Mouse (Mus musculus) forebrain, embryonic 11.5 days (tissue): Measurements from ENCODE around the gene Stau1. TPM values are rescaled to one million over a fixed set of nuclear protein-coding genes. Genes with fewer than 3 reads are reported as not detected.

Source experiments
- ATAC-seq: fragments of 200-750 bp; cut with Nextera tagmentation; replicated peaks from 2 replicates; pipeline ENCODE4 v1.8.0; 2017; ENCODE audit warnings: moderate TSS enrichment; ENCODE audit not compliant: low FRiP score
- DNase-seq: peaks from one replicate; pipeline ENCODE4 v3.0.0-alpha.2; 2017; ENCODE audit warnings: low spot score
- H3K27ac ChIP-seq: fragments of 300-500 bp; sonication (generic); 2 replicates; pipeline ENCODE4 v1.5.1; 2014; ENCODE audit warnings: low read depth, low read length
- H3K27me3 ChIP-seq: fragments of 300-500 bp; sonication (generic); 2 replicates; pipeline ENCODE4 v1.6.1; 2014; ENCODE audit warnings: mild to moderate bottlenecking, low read length, mixed read lengths; ENCODE audit not compliant: control insufficient read depth, insufficient read depth
- H3K36me3 ChIP-seq: fragments of 300-500 bp; sonication (generic); 2 replicates; pipeline ENCODE4 v1.6.1; 2014; ENCODE audit warnings: mild to moderate bottlenecking, low read length, moderate library complexity, mixed read lengths; ENCODE audit not compliant: control insufficient read depth, insufficient read depth
- H3K4me1 ChIP-seq: fragments of 300-500 bp; sonication (generic); replicated peaks from 2 replicates; pipeline ENCODE4 v1.6.1; 2014; ENCODE audit warnings: low read length, mixed read lengths; ENCODE audit not compliant: control insufficient read depth, insufficient read depth
- H3K4me2 ChIP-seq: fragments of 300-500 bp; sonication (generic); 2 replicates; pipeline ENCODE4 v1.6.1; 2014; ENCODE audit warnings: low read depth, mild to moderate bottlenecking, low read length, moderate library complexity, mixed read lengths; ENCODE audit not compliant: severe bottlenecking
- H3K4me3 ChIP-seq: fragments of 300-500 bp; sonication (generic); 2 replicates; pipeline ENCODE4 v1.5.1; 2014; ENCODE audit warnings: low read depth, low read length
- H3K9ac ChIP-seq: fragments of 300-500 bp; sonication (generic); 2 replicates; pipeline ENCODE4 v1.6.1; 2014; ENCODE audit warnings: low read length
- H3K9me3 ChIP-seq: fragments of 300-500 bp; sonication (generic); 2 replicates; pipeline ENCODE4 v1.6.1; 2016; ENCODE audit warnings: low read length, mixed read lengths; ENCODE audit not compliant: control insufficient read depth
- WGBS: fragments of 180-500 bp; shearing (Covaris S2); extraction: QIAGEN DNeasy Blood & Tissue Kit; methylation state at CpG from one replicate; pipeline ENCODE4 v1.1.7; 2014; 5-methylcytosine and 5-hydroxymethylcytosine counted together
- polyA plus RNA-seq: library from polyadenylated mRNA; unstranded; fragments of >200 nt; fragmentation: Nextera tagmentation; extraction: Ambion mirVana; gene quantifications from 2 replicates; pipeline ENCODE4 v1.2.1, GENCODE M21; 2014

Gene Stau1
- polyA plus RNA-seq, 1 experiment from 2014 or later = 105 TPM

DNA sequence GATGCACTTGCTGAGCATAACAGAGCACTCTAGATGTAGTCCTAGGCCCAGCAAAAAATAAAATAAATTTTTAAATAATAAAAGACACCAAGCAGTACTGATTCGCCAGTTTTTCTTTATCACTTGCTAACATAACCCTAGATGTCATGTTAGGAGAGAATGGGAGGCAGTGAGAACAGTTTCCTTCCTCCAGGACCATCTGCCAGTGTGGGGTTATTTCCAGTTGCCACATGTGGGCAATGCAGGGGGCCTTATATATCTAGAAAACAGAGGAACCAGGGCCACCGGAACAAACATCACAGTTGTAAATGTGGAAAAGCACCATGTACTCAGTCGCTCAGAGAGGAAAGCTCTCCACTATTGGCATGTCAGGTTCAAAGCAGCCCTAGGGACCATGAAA is 18.6 kb downstream of the Stau1 start:
- Histone ChIP-seq H3K27me3 (no peaks in the 10 kb centered on the region), H3K4me1 (no peaks in the 10 kb centered on the region), H3K4me2 (no peak overlapping the region), H3K36me3 (no peaks in the 10 kb centered on the region), H3K27ac (no peak overlapping the region), H3K9me3 (no peaks in the 10 kb centered on the region), H3K4me3 (no peak overlapping the region), H3K9ac (no peak overlapping the region)
- 84% methylated on average over 3 of the region's 3 CpGs for WGBS
- DNase-seq (no peak), ATAC-seq (no peak)

- DNase-seq (no peak), ATAC-seq (no peak)
- no peaks in the 10 kb centered on the region for H3K4me1 ChIP-seq
- no peaks in the 10 kb centered on the region for H3K27me3 ChIP-seq
- no peak overlapping the region for H3K4me2 ChIP-seq
- 79% methylated on average over 3 of the region's 3 CpGs for WGBS
- no peaks in the 10 kb centered on the region for H3K9me3 ChIP-seq
- H3K36me3 ChIP-seq = no peaks in the 10 kb centered on the region
- no peak overlapping the region for H3K9ac ChIP-seq
- no peak overlapping the region for H3K4me3 ChIP-seq
- H3K27ac ChIP-seq = no peak overlapping the region
Observed at GRCm38 (mm10) chr2:166976356-166976755, 19.7 kb downstream of the Stau1 start.

GRCm38 (mm10) chr2:166974177-166974872 is 21.8 kb downstream of the Stau1 start:
- no peak overlapping the region for H3K27ac ChIP-seq

DNA sequence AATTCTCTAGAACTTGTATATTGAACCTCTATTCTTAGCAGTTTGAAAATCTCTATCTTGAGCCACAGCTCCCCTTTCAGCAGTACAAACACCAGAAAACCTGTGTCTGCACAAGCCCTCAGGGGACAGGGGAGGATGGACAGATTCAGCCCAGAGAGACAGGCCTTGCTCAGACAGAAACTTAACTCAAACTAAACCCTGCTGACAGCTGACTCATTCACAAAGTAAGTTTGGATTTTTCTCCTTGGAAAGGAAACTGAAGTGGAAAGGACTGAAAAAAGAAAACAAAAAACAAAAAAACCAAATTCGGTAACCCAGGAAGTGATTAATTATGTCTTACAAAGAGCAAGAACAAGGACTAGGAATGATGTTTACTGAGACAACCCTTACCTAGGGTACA is 22.9 kb downstream of the Stau1 start:
- no peaks in the 10 kb centered on the region for H3K36me3 ChIP-seq
- no peaks in the 10 kb centered on the region for H3K9me3 ChIP-seq
- no peak overlapping the region for H3K27ac ChIP-seq
- no peak overlapping the region for H3K9ac ChIP-seq
- H3K4me2 ChIP-seq = no peak overlapping the region
- no peak for ATAC-seq
- no peak overlapping the region for H3K4me3 ChIP-seq
- WGBS = 91% methylated on average over 1 of the region's 1 CpGs
- no peaks in the 10 kb centered on the region for H3K4me1 ChIP-seq
- H3K27me3 ChIP-seq = no peaks in the 10 kb centered on the region
- DNase-seq = no peak

More at GRCm38 (mm10) chr2:166974177-166974872, 21.8 kb downstream of the Stau1 start:
- ATAC-seq (no peak), DNase-seq (no peak)
- Histone ChIP-seq H3K4me2 (no peak overlapping the region), H3K9me3 (no peaks in the 10 kb centered on the region), H3K4me1 (no peaks in the 10 kb centered on the region), H3K36me3 (no peaks in the 10 kb centered on the region), H3K9ac (no peak overlapping the region), H3K4me3 (no peak overlapping the region), H3K27me3 (no peaks in the 10 kb centered on the region)
- WGBS = 89% methylated on average over 6 of the region's 6 CpGs

- no peak overlapping the region for H3K9ac ChIP-seq
- no peaks in the 10 kb centered on the region for H3K27me3 ChIP-seq
- H3K4me2 ChIP-seq = no peak overlapping the region
- DNase-seq (no peak), ATAC-seq (no peak)
- H3K4me1 ChIP-seq = no peaks in the 10 kb centered on the region
- H3K36me3 ChIP-seq = no peaks in the 10 kb centered on the region; the same call in 1 of the 2 replicates
- H3K4me3 ChIP-seq = no peak overlapping the region
- 94% methylated on average over 2 of the region's 2 CpGs for WGBS
- no peak overlapping the region for H3K27ac ChIP-seq
- no peaks in the 10 kb centered on the region for H3K9me3 ChIP-seq
Observed at GRCm38 (mm10) chr2:166964773-166965172, 31.3 kb downstream of the Stau1 start.

GRCm38 (mm10) chr2:166963257-166963656 is 32.8 kb downstream of the Stau1 start:
- DNase-seq (no peak), ATAC-seq (no peak)
- H3K36me3 ChIP-seq = no peaks in the 10 kb centered on the region; the same call in 1 of the 2 replicates
- H3K9ac ChIP-seq = no peak overlapping the region
- H3K4me3 ChIP-seq = no peak overlapping the region
- H3K27ac ChIP-seq = no peak overlapping the region
- H3K4me1 ChIP-seq = no peaks in the 10 kb centered on the region
- H3K4me2 ChIP-seq = no peak overlapping the region
- H3K9me3 ChIP-seq = no peaks in the 10 kb centered on the region
- H3K27me3 ChIP-seq = no peaks in the 10 kb centered on the region
- 92% methylated on average over 8 of the region's 8 CpGs for WGBS

DNA sequence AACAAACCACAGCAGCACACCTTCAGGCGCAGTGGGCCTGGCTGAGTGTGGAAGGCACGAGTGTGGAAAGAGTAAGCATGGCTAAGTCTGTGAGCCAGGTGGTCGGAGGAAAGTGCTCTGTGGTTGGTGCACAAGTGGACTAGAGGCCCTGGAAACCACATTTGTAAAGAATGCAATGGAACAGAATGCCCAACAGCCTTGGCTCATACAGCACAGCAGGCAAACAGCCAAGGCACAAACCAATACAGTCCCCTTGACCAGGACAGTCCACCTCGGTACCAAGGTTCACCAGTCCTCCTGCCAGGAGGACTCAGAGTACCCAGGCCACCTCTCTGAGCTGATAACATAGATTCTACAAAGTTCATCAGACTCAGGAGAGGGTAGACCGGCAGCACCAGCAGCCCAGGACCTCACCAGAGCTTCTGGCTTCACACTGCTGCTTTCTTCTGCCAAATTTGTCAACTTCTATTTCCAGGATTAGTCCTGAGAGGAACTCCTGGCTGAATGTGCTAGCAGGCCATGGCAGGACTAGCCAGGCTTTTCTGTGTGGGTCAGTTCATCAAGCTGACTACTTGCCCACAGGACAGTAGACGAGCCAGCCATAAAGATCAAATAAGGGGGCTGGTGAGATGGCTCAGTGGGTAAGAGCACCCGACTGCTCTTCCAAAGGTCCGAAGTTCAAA is 35.3 kb downstream of the Stau1 start:
- H3K27ac ChIP-seq = no peak overlapping the region
- H3K9me3 ChIP-seq = no peaks in the 10 kb centered on the region
- DNase-seq = no peak
- no peaks in the 10 kb centered on the region for H3K27me3 ChIP-seq
- no peak overlapping the region for H3K4me3 ChIP-seq
- ATAC-seq = no peak
- H3K4me1 ChIP-seq = no peaks in the 10 kb centered on the region
- no peaks in the 10 kb centered on the region; the same call in 1 of the 2 replicates for H3K36me3 ChIP-seq
- H3K9ac ChIP-seq = no peak overlapping the region
- WGBS = 84% methylated on average over 8 of the region's 8 CpGs
- H3K4me2 ChIP-seq = no peak overlapping the region

DNA sequence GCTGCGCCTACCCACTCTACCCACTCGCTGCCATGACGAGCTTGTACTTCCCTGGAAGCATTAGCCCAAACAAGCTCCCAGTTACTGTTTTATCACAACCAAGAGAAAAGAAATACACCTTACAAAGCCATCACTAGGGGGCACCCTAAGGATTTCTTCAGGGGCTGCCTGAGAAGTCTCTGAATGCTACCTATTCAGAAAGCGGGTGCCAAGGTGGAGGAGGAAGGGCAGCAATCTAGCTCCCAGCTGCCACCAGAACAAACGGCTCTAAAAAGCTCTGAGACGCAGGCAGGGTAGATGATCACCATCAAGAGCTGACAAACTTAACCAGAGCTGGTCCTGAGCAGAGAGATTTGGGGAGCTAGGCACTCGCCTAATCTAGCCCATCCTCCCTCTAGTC is 39.3 kb downstream of the Stau1 start:
- no peak overlapping the region for H3K9ac ChIP-seq
- H3K9me3 ChIP-seq = no peaks in the 10 kb centered on the region
- WGBS = 68% methylated on average over 7 of the region's 7 CpGs
- H3K4me1 ChIP-seq = no peaks in the 10 kb centered on the region
- H3K27me3 ChIP-seq = no peaks in the 10 kb centered on the region
- DNase-seq = no peak
- peaks cover 9% of the 10 kb centered on the region for H3K36me3 ChIP-seq
- no peak overlapping the region for H3K4me3 ChIP-seq
- H3K27ac ChIP-seq = no peak overlapping the region
- H3K4me2 ChIP-seq = no peak overlapping the region
- no peak for ATAC-seq

DNA sequence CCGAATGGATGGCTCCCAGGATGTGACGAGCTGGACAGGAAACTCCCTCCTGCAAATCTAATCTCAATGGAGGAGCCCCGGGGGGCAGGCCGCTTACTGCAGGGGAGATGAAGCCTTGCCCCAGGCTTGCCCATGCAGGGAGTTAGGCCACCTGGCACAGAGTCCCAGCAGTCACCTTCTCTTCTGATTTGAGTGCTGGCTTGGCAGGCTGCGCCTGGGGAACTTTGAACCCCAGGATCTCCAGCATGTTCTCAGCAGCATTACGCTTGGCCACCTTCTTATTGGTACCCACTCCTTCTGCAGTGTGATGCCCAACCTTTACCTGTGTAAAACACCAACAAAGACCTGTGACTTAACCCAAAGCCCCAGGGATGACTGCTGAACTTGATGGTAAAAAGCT is 43.9 kb downstream of the Stau1 start:
- Histone ChIP-seq H3K4me1 (no peaks in the 10 kb centered on the region), H3K9me3 (no peaks in the 10 kb centered on the region), H3K4me2 (no peak overlapping the region), H3K27me3 (no peaks in the 10 kb centered on the region), H3K36me3 (peaks cover 27% of the 10 kb centered on the region), H3K9ac (no peak overlapping the region), H3K27ac (no peak overlapping the region), H3K4me3 (no peak overlapping the region)
- WGBS = 85% methylated on average over 6 of the region's 6 CpGs
- DNase-seq = no peak
- ATAC-seq = no peak
